In genomic region chr12:58216218-58216617, GRCm38 (mm10) we compare ENCODE assay signal across 25 mouse cellular contexts. TPM values are rescaled to one million over a fixed set of nuclear protein-coding genes. Genes with fewer than 3 reads are reported as not detected.
DNase-seq lines count a peak whose midpoint lies in the region; ATAC-seq and TF ChIP-seq lines count a peak whose summit lies in the region.
"Had no signal": no experiment of that assay in that cellular context is flagged by ENCODE, and none has a peak within 500 bp of the region (broad histone marks: within the 10 kb centered on the region; RNA-seq: fewer than 3 reads in every experiment).

No protein-coding gene starts in this region.

- no peak overlapping the region for H3K4me3 ChIP-seq in hindbrain, postnatal 0 days (ENCODE audit: low read length)
- no peak overlapping the region for H3K4me3 ChIP-seq in hindbrain, embryonic 12.5 days
- H3K4me3 ChIP-seq in CH12.LX (replicated peaks in 1 of 3; ENCODE audit: low read depth in 2 of 3, low read length in 2 of 3, poor library complexity in 1 of 3): no peak overlapping the region
- H3K4me3 ChIP-seq: embryonic facial prominence, embryonic 15.5 days; forebrain, embryonic 15.5 days; heart, embryonic 10.5 days; limb, embryonic 15.5 days had no signal

- in situ Hi-C loops in CH12.LX (cut with MboI; ENCODE audit: low pct_ligation_motif_present, low pct_unique_long_range_greater_than_20kb, low sequenced_read_pairs): no loop called here

- peak overlapping the region; percentile 16; the same call in 1 of the 2 replicates for H3K4me2 ChIP-seq in hindbrain, postnatal 0 days (ENCODE audit: low read depth, low read length)
- no peak overlapping the region for H3K4me2 ChIP-seq in hindbrain, embryonic 12.5 days (replicated peaks)
- no peak overlapping the region for H3K4me2 ChIP-seq in CH12.LX (ENCODE audit: insufficient read depth, low read depth, poor library complexity, severe bottlenecking)
- H3K4me2 ChIP-seq: embryonic facial prominence, embryonic 15.5 days; forebrain, embryonic 15.5 days; limb, embryonic 15.5 days had no signal

- DNase-seq in hindbrain, postnatal 0 days (ENCODE audit: low spot score): no peak
- DNase-seq in 416B (ENCODE audit: low read depth) (peak; percentile 81), CH12.LX (ENCODE audit: extremely low read depth) (peak; percentile 26)
- no peak for DNase-seq in layer of hippocampus, adult 11-12 months (ENCODE audit: low spot score)
- DNase-seq in urinary bladder, postnatal 4 days (ENCODE audit: low spot score in 2 of 2): no peak
- DNase-seq: adrenal gland, postnatal 36 days; cerebellum, adult 9-10 months; gastrocnemius, postnatal 10 days; heart, postnatal 4 days; kidney, postnatal 36 days; left cerebral cortex, postnatal 4 days; lung, postnatal 4 days; thymus, postnatal 14 days had no signal

- no peak for TF ChIP-seq EP300 in CH12.LX (IDR thresholded peaks at IDR 0.05; ENCODE audit: low read length)

- dilution Hi-C loops in CH12.LX (cut with MboI; ENCODE audit: extremely low pct_ligation_motif_present, extremely low pct_unique_long_range_greater_than_20kb, low sequenced_read_pairs): no loop called here

- no peak for TF ChIP-seq CTCF in hindbrain, postnatal 0 days (IDR thresholded peaks at IDR 0.05; ENCODE audit: low read depth)
- no peak for TF ChIP-seq CTCF in CH12.LX (conservative IDR thresholded peaks at IDR 0.05 in 1 of 2, IDR thresholded peaks at IDR 0.05 in 1 of 2; ENCODE audit: low read depth in 2 of 2, low read length in 2 of 2)

- H3K4me1 ChIP-seq in hindbrain, postnatal 0 days (ENCODE audit: insufficient read depth, low read length): peaks cover 15% of the 10 kb centered on the region; the same call in 1 of the 2 replicates
- H3K4me1 ChIP-seq in hindbrain, embryonic 12.5 days: peaks cover 33% of the 10 kb centered on the region
- peaks cover 0 to 23% of the 10 kb centered on the region in 2 experiments; a peak in 2 of 4 replicates for H3K4me1 ChIP-seq in CH12.LX (ENCODE audit: control insufficient read depth in 1 of 2, insufficient read depth in 2 of 2)

- ATAC-seq in hindbrain, postnatal 0 days: no peak
- no peak for ATAC-seq in hindbrain, embryonic 12.5 days (ENCODE audit: low FRiP score)
- peak; percentile 28 to 44; a peak in 3 of 4 replicates for ATAC-seq in hematopoietic stem cell, adult 5-6 weeks (replicated peaks in 1 of 2; ENCODE audit: insufficient read depth in 1 of 2, low FRiP score in 2 of 2, low TSS enrichment in 1 of 2, low read depth in 1 of 2, poor library complexity in 2 of 2, severe bottlenecking in 2 of 2)
- ATAC-seq: forebrain, embryonic 15.5 days; intestine, embryonic 16.5 days had no signal

- TF ChIP-seq RAD21 in CH12.LX (IDR thresholded peaks at IDR 0.05; ENCODE audit: low read depth, low read length): no peak

- H3K27ac ChIP-seq in hindbrain, postnatal 0 days: no peak overlapping the region
- no peak overlapping the region for H3K27ac ChIP-seq in hindbrain, embryonic 12.5 days
- no peak overlapping the region for H3K27ac ChIP-seq in CH12.LX (ENCODE audit: insufficient read depth, low read depth)
- H3K27ac ChIP-seq: embryonic facial prominence, embryonic 15.5 days; forebrain, embryonic 15.5 days; heart, embryonic 10.5 days; limb, embryonic 15.5 days; liver, embryonic 14.5 days had no signal

- no peaks in the 10 kb centered on the region for H3K36me3 ChIP-seq in hindbrain, postnatal 0 days (ENCODE audit: insufficient read depth, low read length)
- no peaks in the 10 kb centered on the region for H3K36me3 ChIP-seq in hindbrain, embryonic 12.5 days
- no peaks in the 10 kb centered on the region for H3K36me3 ChIP-seq in CH12.LX (replicated peaks in 1 of 2; ENCODE audit: control insufficient read depth in 1 of 2, insufficient read depth in 1 of 2, low read length in 1 of 2)
- H3K36me3 ChIP-seq: embryonic facial prominence, embryonic 15.5 days; forebrain, embryonic 15.5 days; heart, embryonic 10.5 days; limb, embryonic 15.5 days had no signal

- no peaks in the 10 kb centered on the region for H3K9me3 ChIP-seq in hindbrain, postnatal 0 days (ENCODE audit: low read length)
- H3K9me3 ChIP-seq in hindbrain, embryonic 12.5 days (replicated peaks): no peaks in the 10 kb centered on the region
- peaks cover 17% of the 10 kb centered on the region for H3K9me3 ChIP-seq in CH12.LX (replicated peaks; ENCODE audit: low read length)
- H3K9me3 ChIP-seq: embryonic facial prominence, embryonic 15.5 days; forebrain, embryonic 15.5 days; heart, embryonic 10.5 days; limb, embryonic 15.5 days had no signal

- 53% methylated on average over 2 of the region's 2 CpGs for WGBS in hindbrain, postnatal 0 days
- WGBS in hindbrain, embryonic 12.5 days: 46% methylated on average over 2 of the region's 2 CpGs

- no peaks in the 10 kb centered on the region for H3K79me2 ChIP-seq in CH12.LX (replicated peaks; ENCODE audit: control insufficient read depth, extremely low read depth, insufficient read depth, poor library complexity, severe bottlenecking)

- H3K27me3 ChIP-seq in hindbrain, postnatal 0 days (ENCODE audit: insufficient read depth, low read length): peaks cover 14% of the 10 kb centered on the region; the same call in 1 of the 2 replicates
- H3K27me3 ChIP-seq in hindbrain, embryonic 12.5 days: peaks cover 44% of the 10 kb centered on the region
- no peaks in the 10 kb centered on the region for H3K27me3 ChIP-seq in CH12.LX (replicated peaks)

- no peak overlapping the region for H3K9ac ChIP-seq in hindbrain, postnatal 0 days (replicated peaks; ENCODE audit: low read length)
- H3K9ac ChIP-seq in hindbrain, embryonic 12.5 days: no peak overlapping the region
- H3K9ac ChIP-seq in CH12.LX (ENCODE audit: insufficient read depth, low read depth): no peak overlapping the region
- H3K9ac ChIP-seq: embryonic facial prominence, embryonic 15.5 days; forebrain, embryonic 15.5 days; limb, embryonic 15.5 days; liver, embryonic 14.5 days had no signal

- no peak for TF ChIP-seq POLR2A in CH12.LX (IDR thresholded peaks at IDR 0.05; ENCODE audit: low read depth, low read length)

TF ChIP-seq in CH12.LX, 34 proteins besides CTCF, POLR2A, EP300 and RAD21:
- TF ChIP-seq HCFC1 (IDR thresholded peaks at IDR 0.05; ENCODE audit: low read depth, low read length) (no peak), TBP (conservative IDR thresholded peaks at IDR 0.05; ENCODE audit: low read depth, low read length) (no peak), USF2 (conservative IDR thresholded peaks at IDR 0.05; ENCODE audit: low read depth, low read length) (no peak), MEF2A (IDR thresholded peaks at IDR 0.05; ENCODE audit: borderline replicate concordance, low read depth, low read length) (no peak), GABPA (IDR thresholded peaks at IDR 0.05; ENCODE audit: insufficient replicate concordance, low read depth, low read length) (no peak), MAZ (IDR thresholded peaks at IDR 0.05; ENCODE audit: low read depth, low read length) (no peak), IRF4 (IDR thresholded peaks at IDR 0.05; ENCODE audit: low read depth, low read length) (no peak), ZC3H11A (IDR thresholded peaks at IDR 0.05; ENCODE audit: low read depth, low read length) (no peak), RCOR1 (conservative IDR thresholded peaks at IDR 0.05; ENCODE audit: low read depth, low read length) (no peak), ZKSCAN1 (IDR thresholded peaks at IDR 0.05; ENCODE audit: borderline replicate concordance, low read depth, low read length) (no peak), CHD2 (IDR thresholded peaks at IDR 0.05; ENCODE audit: low read length) (no peak), UBTF (IDR thresholded peaks at IDR 0.05; ENCODE audit: low read depth, low read length) (no peak), POLR2AphosphoS2 (IDR thresholded peaks at IDR 0.05; ENCODE audit: low read depth, low read length) (no peak), CHD1 (IDR thresholded peaks at IDR 0.05; ENCODE audit: low read depth, low read length) (no peak), SMC3 (IDR thresholded peaks at IDR 0.05; ENCODE audit: low read depth, low read length) (no peak), SIN3A (IDR thresholded peaks at IDR 0.05; ENCODE audit: low read length) (no peak), NRF1 (IDR thresholded peaks at IDR 0.05; ENCODE audit: low read depth, low read length) (no peak), PAX5 (IDR thresholded peaks at IDR 0.05; ENCODE audit: low read length) (no peak), JUN (IDR thresholded peaks at IDR 0.05; ENCODE audit: insufficient read depth, low read depth, low read length) (no peak), JUND (conservative IDR thresholded peaks at IDR 0.05; ENCODE audit: low read depth, low read length) (no peak)

RNA-seq across cellular contexts. Expression of gene Sstr1, which starts 4.6 kb away (rescaled TPM):
- 46.8 and 49.1 TPM in 2 replicates for total RNA-seq in hindbrain, postnatal 0 days (2014; rRNA removed)
- polyA plus RNA-seq in hindbrain, postnatal 0 days (2015; fragmentation: Nextera tagmentation; extraction: Ambion mirVana): 14.0 and 16.5 TPM in 2 replicates
- polyA plus RNA-seq in hindbrain, embryonic 12.5 days (2016; fragmentation: Nextera tagmentation; extraction: Ambion mirVana): 1.5 and 1.8 TPM in 2 replicates
- total RNA-seq in CH12.LX (2012; rRNA removed) (not detected in 2 replicates), CH12.LX (2014; rRNA removed) (not detected in 2 replicates)
- polyA plus RNA-seq in CH12.LX (2012; ENCODE audit: insufficient read length, low read depth): not detected in 2 replicates
- total RNA-seq in hematopoietic stem cell, adult 5-6 weeks (2017): not detected in 2 replicates
- total RNA-seq: granulocyte monocyte progenitor cell, adult 5-6 weeks; monocyte, adult 5-6 weeks had no signal
- polyA plus RNA-seq: heart, embryonic 10.5 days; spleen, adult 2 months; testis, adult 2 months had no signal

RNA-seq across cellular contexts. Expression of gene Clec14a, which starts 52.9 kb away (rescaled TPM):
- 6.8 and 9.3 TPM in 2 replicates for total RNA-seq in hindbrain, postnatal 0 days (2014; rRNA removed)
- polyA plus RNA-seq in hindbrain, postnatal 0 days (2015; fragmentation: Nextera tagmentation; extraction: Ambion mirVana): 6.4 and 6.9 TPM in 2 replicates
- 7.9 and 8.4 TPM in 2 replicates for polyA plus RNA-seq in hindbrain, embryonic 12.5 days (2016; fragmentation: Nextera tagmentation; extraction: Ambion mirVana)
- not detected in 2 replicates for total RNA-seq in CH12.LX (2012; rRNA removed)
- total RNA-seq in CH12.LX (2014; rRNA removed): not detected in 2 replicates
- polyA plus RNA-seq in CH12.LX (2012; ENCODE audit: insufficient read length, low read depth): not detected in 2 replicates
- total RNA-seq in hematopoietic stem cell, adult 5-6 weeks (2017): 0.84 and 1.6 TPM in 2 replicates
- total RNA-seq: granulocyte monocyte progenitor cell, adult 5-6 weeks; monocyte, adult 5-6 weeks had no signal

Comparison
In these comparisons a context has a peak if more than half of its experiments do, and no peak if none do; other contexts are left out.
1. ATAC-seq: peak in hematopoietic stem cell, adult 5-6 weeks (2 of 2); none in hindbrain, postnatal 0 days (single experiment) and hindbrain, embryonic 12.5 days (single experiment).
2. DNase-seq: peak in 416B (single experiment) and CH12.LX (single experiment); none in hindbrain, postnatal 0 days (single experiment), layer of hippocampus, adult 11-12 months (single experiment) and urinary bladder, postnatal 4 days (0 of 2).
3. RNA of gene Sstr1, which starts 4.6 kb away (total RNA-seq): 46.8 to 49.1 TPM in hindbrain, postnatal 0 days; not detected in CH12.LX and not detected in hematopoietic stem cell, adult 5-6 weeks; every median in the first group is over 10 times any median in the second.